Comparison of ENCODE assay signal across 19 mouse cellular contexts in the genomic region with DNA sequence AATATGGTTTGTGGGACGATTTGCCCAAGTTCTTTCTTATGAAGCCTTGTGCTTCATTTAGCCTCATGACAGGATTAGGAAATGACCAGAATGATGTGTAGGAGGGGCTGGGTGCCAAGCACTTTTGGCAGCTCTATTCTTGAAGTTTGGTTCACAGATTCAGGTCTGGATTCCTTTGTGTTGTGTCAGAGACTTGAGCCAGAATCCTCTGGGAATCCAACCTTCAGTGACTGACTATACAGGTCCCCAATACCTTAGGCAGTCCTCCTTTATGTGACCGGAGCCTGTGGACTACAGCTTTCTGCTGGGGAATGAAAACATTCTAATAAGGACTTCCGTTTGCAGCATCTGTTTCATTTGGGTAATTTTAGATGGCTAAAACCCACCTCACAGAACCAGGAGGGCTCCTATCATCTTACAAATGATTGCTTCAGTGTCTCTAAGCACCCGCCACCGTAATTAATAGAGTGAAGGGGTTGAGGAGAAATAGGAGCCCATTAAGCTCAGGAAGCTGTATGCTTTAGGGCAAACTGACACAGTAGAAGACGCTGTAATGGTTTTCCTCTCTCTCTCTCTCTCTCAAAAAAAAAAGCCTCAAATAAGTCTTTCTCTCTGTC.
DNase-seq lines count a peak whose midpoint lies in the region; ATAC-seq lines count a peak whose summit lies in the region.
"Had no signal": no experiment of that assay in that cellular context is flagged by ENCODE, and none has a peak within 500 bp of the region (broad histone marks: within the 10 kb centered on the region; RNA-seq: fewer than 3 reads in every experiment).

No protein-coding gene starts in this region.

- DNase-seq in cerebellum, postnatal 14 days, result peak; percentile 13
- no peak for DNase-seq in cerebellum, adult 18-20 months
- DNase-seq in kidney, postnatal 36 days, result no peak
- DNase-seq in midbrain, embryonic 10.5 days (ENCODE audit: low spot score), result no peak
- DNase-seq in frontal cortex, postnatal 36 days (ENCODE audit: low spot score in 2 of 2), result no peak
- DNase-seq: adrenal gland, adult 2 months; gastrocnemius, adult 2 months; heart, postnatal 36 days; kidney, adult 8-10 months; layer of hippocampus, adult 9-11 months; lung, postnatal 14 days; retina, postnatal 1 day; thymus, postnatal 4 days had no signal

- no peaks in the 10 kb centered on the region for H3K27me3 ChIP-seq in kidney, embryonic 14.5 days (ENCODE audit: control insufficient read depth, insufficient read depth, low read length)
- no peaks in the 10 kb centered on the region for H3K27me3 ChIP-seq in midbrain, embryonic 15.5 days (replicated peaks)
- H3K27me3 ChIP-seq in midbrain, embryonic 10.5 days (ENCODE audit: low read depth, poor library complexity, severe bottlenecking), result no peaks in the 10 kb centered on the region
- H3K27me3 ChIP-seq: neural tube, embryonic 12.5 days; stomach, embryonic 15.5 days had no signal

- no peak overlapping the region for H3K27ac ChIP-seq in kidney, embryonic 14.5 days (ENCODE audit: low read depth, low read length)
- H3K27ac ChIP-seq in midbrain, embryonic 15.5 days, result 0 out of 2 replicates have a peak overlapping the region, but pooled peaks have one; percentile 17
- H3K27ac ChIP-seq in midbrain, embryonic 10.5 days (replicated peaks), result no peak overlapping the region
- H3K27ac ChIP-seq: gastrocnemius, adult 2 months; neural tube, embryonic 12.5 days; stomach, embryonic 15.5 days had no signal

- no peaks in the 10 kb centered on the region for H3K9me3 ChIP-seq in kidney, embryonic 14.5 days (ENCODE audit: control insufficient read depth, low read length)
- H3K9me3 ChIP-seq in midbrain, embryonic 15.5 days, result no peaks in the 10 kb centered on the region
- no peaks in the 10 kb centered on the region; the same call in 1 of the 2 replicates for H3K9me3 ChIP-seq in midbrain, embryonic 10.5 days (replicated peaks)
- H3K9me3 ChIP-seq: neural tube, embryonic 12.5 days; stomach, embryonic 15.5 days had no signal

- 31% methylated on average over 6 of the region's 6 CpGs for WGBS in kidney, embryonic 14.5 days
- WGBS in midbrain, embryonic 15.5 days, result 73% methylated on average over 6 of the region's 6 CpGs
- 78% methylated on average over 6 of the region's 6 CpGs for WGBS in midbrain, embryonic 10.5 days

- ATAC-seq in kidney, embryonic 14.5 days (ENCODE audit: low FRiP score, low TSS enrichment), result peak; percentile 83
- ATAC-seq in midbrain, embryonic 15.5 days (replicated peaks), result no peak
- ATAC-seq in erythroid progenitor cell, adult 5-6 weeks (replicated peaks; ENCODE audit: low FRiP score, poor library complexity, severe bottlenecking), result no peak

- no peaks in the 10 kb centered on the region for H3K36me3 ChIP-seq in kidney, embryonic 14.5 days (ENCODE audit: control insufficient read depth, insufficient read depth, low read length)
- no peaks in the 10 kb centered on the region for H3K36me3 ChIP-seq in midbrain, embryonic 15.5 days (replicated peaks)
- H3K36me3 ChIP-seq in midbrain, embryonic 10.5 days, result no peaks in the 10 kb centered on the region
- H3K36me3 ChIP-seq: neural tube, embryonic 12.5 days; stomach, embryonic 15.5 days had no signal

- no peak overlapping the region for H3K4me3 ChIP-seq in kidney, embryonic 14.5 days (ENCODE audit: low read length)
- no peak overlapping the region for H3K4me3 ChIP-seq in midbrain, embryonic 15.5 days
- H3K4me3 ChIP-seq in midbrain, embryonic 10.5 days, result no peak overlapping the region
- H3K4me3 ChIP-seq: gastrocnemius, adult 2 months; neural tube, embryonic 12.5 days; stomach, embryonic 15.5 days had no signal

- H3K4me1 ChIP-seq in kidney, embryonic 14.5 days (ENCODE audit: control insufficient read depth, insufficient read depth, low read length), result no peaks in the 10 kb centered on the region
- H3K4me1 ChIP-seq in midbrain, embryonic 15.5 days, result no peaks in the 10 kb centered on the region
- no peaks in the 10 kb centered on the region for H3K4me1 ChIP-seq in midbrain, embryonic 10.5 days
- H3K4me1 ChIP-seq: neural tube, embryonic 12.5 days; stomach, embryonic 15.5 days had no signal

- no peak overlapping the region for H3K9ac ChIP-seq in kidney, embryonic 14.5 days (ENCODE audit: low read depth, low read length)
- H3K9ac ChIP-seq in midbrain, embryonic 15.5 days, result no peak overlapping the region
- H3K9ac ChIP-seq: neural tube, embryonic 12.5 days; stomach, embryonic 15.5 days had no signal

- no peak overlapping the region for H3K4me2 ChIP-seq in kidney, embryonic 14.5 days (replicated peaks; ENCODE audit: low read depth, low read length)
- H3K4me2 ChIP-seq in midbrain, embryonic 15.5 days, result no peak overlapping the region
- H3K4me2 ChIP-seq: liver, embryonic 11.5 days; neural tube, embryonic 12.5 days; stomach, embryonic 15.5 days had no signal

Comparison
In these comparisons a context has a peak if more than half of its experiments do, and no peak if none do; other contexts are left out.
1. DNase-seq: peak in cerebellum, postnatal 14 days (2 of 2); none in cerebellum, adult 18-20 months (0 of 2), kidney, postnatal 36 days (0 of 2), midbrain, embryonic 10.5 days (single experiment) and frontal cortex, postnatal 36 days (0 of 2).